Mouse (Mus musculus) cerebellum, adult 11-12 months (tissue): ENCODE measurements at regions not wholly inside any gene's neighbourhood (a gene's known extent, or its start where the extent isn't known, plus 50 kb on each side); places are given as distances from the start of the nearest gene placed in this dataset.

Source experiments
- DNase-seq: peaks from one replicate; pipeline ENCODE4 v3.0.0; 2022

- no peak for DNase-seq
Observed at GRCm38 (mm10) chr12:10122102-10122501, 247.7 kb upstream of the Nt5c1b start.

- DNase-seq, result no peak
Observed at GRCm38 (mm10) chr12:10127995-10128573, 241.7 kb upstream of the Nt5c1b start.

- no peak for DNase-seq
Observed at GRCm38 (mm10) chr12:10134141-10134540, 235.6 kb upstream of the Nt5c1b start.

GRCm38 (mm10) chr12:10135915-10136314, 233.9 kb upstream of the Nt5c1b start:
- no peak for DNase-seq

GRCm38 (mm10) chr12:10140131-10140530, 229.6 kb upstream of the Nt5c1b start:
- no peak for DNase-seq

- no peak for DNase-seq
Observed at GRCm38 (mm10) chr12:10160837-10161236, 208.9 kb upstream of the Nt5c1b start.

GRCm38 (mm10) chr12:10168042-10168441, 201.7 kb upstream of the Nt5c1b start:
- no peak for DNase-seq

- DNase-seq, result no peak
Observed at GRCm38 (mm10) chr12:10168581-10168980, 201.2 kb upstream of the Nt5c1b start.

GRCm38 (mm10) chr12:10178718-10179117, 191.1 kb upstream of the Nt5c1b start:
- DNase-seq, result no peak

GRCm38 (mm10) chr12:10179147-10179814, 190.5 kb upstream of the Nt5c1b start:
- no peak for DNase-seq

- DNase-seq, result no peak
Observed at GRCm38 (mm10) chr12:10179815-10180468, 189.8 kb upstream of the Nt5c1b start.

- DNase-seq, result no peak
Observed at GRCm38 (mm10) chr12:10182589-10182988, 187.2 kb upstream of the Nt5c1b start.

- no peak for DNase-seq
Observed at GRCm38 (mm10) chr12:10186576-10186975, 183.2 kb upstream of the Nt5c1b start.

GRCm38 (mm10) chr12:10189746-10190145, 180.0 kb upstream of the Nt5c1b start:
- DNase-seq, result no peak

GRCm38 (mm10) chr12:10197906-10198460, 171.8 kb upstream of the Nt5c1b start:
- DNase-seq, result no peak

- no peak for DNase-seq
Observed at GRCm38 (mm10) chr12:10209841-10210240, 159.9 kb upstream of the Nt5c1b start.

GRCm38 (mm10) chr12:10222821-10223220, 147.0 kb upstream of the Nt5c1b start:
- no peak for DNase-seq

GRCm38 (mm10) chr12:10223832-10224231, 145.9 kb upstream of the Nt5c1b start:
- DNase-seq, result no peak

- no peak for DNase-seq
Observed at GRCm38 (mm10) chr12:10231144-10231543, 138.6 kb upstream of the Nt5c1b start.

- no peak for DNase-seq
Observed at GRCm38 (mm10) chr12:10231683-10232082, 138.1 kb upstream of the Nt5c1b start.

- no peak for DNase-seq
Observed at GRCm38 (mm10) chr12:10248110-10248509, 121.7 kb upstream of the Nt5c1b start.

GRCm38 (mm10) chr12:10256385-10256784, 113.4 kb upstream of the Nt5c1b start:
- DNase-seq, result no peak

- no peak for DNase-seq
Observed at GRCm38 (mm10) chr12:10266201-10266600, 103.6 kb upstream of the Nt5c1b start.

GRCm38 (mm10) chr12:10272038-10272437, 97.7 kb upstream of the Nt5c1b start:
- DNase-seq, result no peak
